Comparison of ENCODE assay signal across 6 mouse cellular contexts in genomic region chr1:63180575-63180974, GRCm38 (mm10). TPM values are rescaled to one million over a fixed set of nuclear protein-coding genes. Genes with fewer than 3 reads are reported as not detected.
A peak's percentile ranks its signal among the peaks of the same experiment; 100 is the strongest.
DNase-seq lines count a peak whose midpoint lies in the region; ATAC-seq lines count a peak whose summit lies in the region.
"Not testable (repeated sequence)": the region's sequence is repeated elsewhere in the genome, so short reads cannot be mapped to it uniquely, and the experiment has no call there.

No protein-coding gene starts in this region.

- H3K27ac ChIP-seq in embryonic facial prominence, embryonic 13.5 days, result 0 out of 2 replicates have a peak overlapping the region, but pooled peaks have one; percentile 22
- 0 out of 2 replicates have a peak overlapping the region, but pooled peaks have one; percentile 14 for H3K27ac ChIP-seq in limb, embryonic 10.5 days
- 0 out of 2 replicates have a peak overlapping the region, but pooled peaks have one; percentile 4 for H3K27ac ChIP-seq in liver, embryonic 15.5 days (replicated peaks)
- H3K27ac ChIP-seq in midbrain, embryonic 12.5 days (replicated peaks), result 0 out of 2 replicates have a peak overlapping the region, but pooled peaks have one; percentile 25

- H3K4me1 ChIP-seq in embryonic facial prominence, embryonic 13.5 days, result peaks cover 14% of the 10 kb centered on the region
- peaks cover 15% of the 10 kb centered on the region for H3K4me1 ChIP-seq in limb, embryonic 10.5 days
- H3K4me1 ChIP-seq in liver, embryonic 15.5 days (replicated peaks), result peaks cover 23% of the 10 kb centered on the region
- peaks cover 14% of the 10 kb centered on the region for H3K4me1 ChIP-seq in midbrain, embryonic 12.5 days

- not testable (repeated sequence) for H3K4me2 ChIP-seq in embryonic facial prominence, embryonic 13.5 days; liver, embryonic 15.5 days; midbrain, embryonic 12.5 days (replicated peaks)

- H3K9me3 ChIP-seq in embryonic facial prominence, embryonic 13.5 days; limb, embryonic 10.5 days (replicated peaks); liver, embryonic 15.5 days (replicated peaks); midbrain, embryonic 12.5 days: not testable (repeated sequence)

- H3K4me3 ChIP-seq in embryonic facial prominence, embryonic 13.5 days; limb, embryonic 10.5 days; liver, embryonic 15.5 days (replicated peaks); midbrain, embryonic 12.5 days: not testable (repeated sequence)

- ATAC-seq in embryonic facial prominence, embryonic 13.5 days (ENCODE audit: insufficient number of reproducible peaks, insufficient read depth, low FRiP score, low TSS enrichment, low read depth); liver, embryonic 15.5 days (ENCODE audit: insufficient read depth); midbrain, embryonic 12.5 days (ENCODE audit: low FRiP score, low read depth): not testable (repeated sequence)

- not testable (repeated sequence) for H3K27me3 ChIP-seq in embryonic facial prominence, embryonic 13.5 days; limb, embryonic 10.5 days (ENCODE audit: low read depth, poor library complexity, severe bottlenecking); liver, embryonic 15.5 days; midbrain, embryonic 12.5 days

- H3K36me3 ChIP-seq in embryonic facial prominence, embryonic 13.5 days, result peaks cover 31% of the 10 kb centered on the region
- peaks cover 50% of the 10 kb centered on the region for H3K36me3 ChIP-seq in limb, embryonic 10.5 days
- H3K36me3 ChIP-seq in liver, embryonic 15.5 days (replicated peaks), result peaks cover 33% of the 10 kb centered on the region
- H3K36me3 ChIP-seq in midbrain, embryonic 12.5 days, result peaks cover 24% of the 10 kb centered on the region

- DNase-seq in R1 (ENCODE audit: low read depth, low spot score), result peak; percentile 65
- DNase-seq in heart, adult 11 months, result peak; percentile 59
- peak; percentile 32 for DNase-seq in limb, embryonic 10.5 days (ENCODE audit: low spot score)

- WGBS in embryonic facial prominence, embryonic 13.5 days, result 57% methylated on average over 4 of the region's 4 CpGs
- 66% methylated on average over 4 of the region's 4 CpGs for WGBS in limb, embryonic 10.5 days
- WGBS in liver, embryonic 15.5 days (ENCODE audit: insufficient replicate concordance), result 62% methylated on average over 4 of the region's 4 CpGs
- 78% methylated on average over 4 of the region's 4 CpGs for WGBS in midbrain, embryonic 12.5 days

- not testable (repeated sequence) for H3K9ac ChIP-seq in embryonic facial prominence, embryonic 13.5 days; liver, embryonic 15.5 days; midbrain, embryonic 12.5 days (replicated peaks)

RNA-seq across cellular contexts. Expression of gene Ndufs1, which starts 3.9 kb away (rescaled TPM):
- 124 and 125 TPM in 2 replicates for polyA plus RNA-seq in embryonic facial prominence, embryonic 13.5 days (2015; fragmentation: Nextera tagmentation; extraction: Ambion mirVana)
- 151 and 163 TPM in 2 replicates for polyA plus RNA-seq in limb, embryonic 10.5 days (2016; fragmentation: Nextera tagmentation; extraction: Ambion mirVana)
- 94.0 and 100 TPM in 2 replicates for polyA plus RNA-seq in liver, embryonic 15.5 days (2015; fragmentation: Nextera tagmentation; extraction: Ambion mirVana)
- polyA plus RNA-seq in midbrain, embryonic 12.5 days (2016; fragmentation: Nextera tagmentation; extraction: Ambion mirVana), result 128 and 133 TPM in 2 replicates

RNA-seq across cellular contexts. Expression of gene Eef1b2, which starts 4.0 kb away (rescaled TPM):
- 645 and 705 TPM in 2 replicates for polyA plus RNA-seq in embryonic facial prominence, embryonic 13.5 days (2015; fragmentation: Nextera tagmentation; extraction: Ambion mirVana)
- polyA plus RNA-seq in limb, embryonic 10.5 days (2016; fragmentation: Nextera tagmentation; extraction: Ambion mirVana), result 676 and 742 TPM in 2 replicates
- 246 and 251 TPM in 2 replicates for polyA plus RNA-seq in liver, embryonic 15.5 days (2015; fragmentation: Nextera tagmentation; extraction: Ambion mirVana)
- polyA plus RNA-seq in midbrain, embryonic 12.5 days (2016; fragmentation: Nextera tagmentation; extraction: Ambion mirVana), result 359 and 380 TPM in 2 replicates

RNA-seq across cellular contexts. Expression of gene Gpr1, which starts 33.8 kb away (rescaled TPM):
- 0.14 TPM in 1 of 2 replicates, not detected in the other for polyA plus RNA-seq in embryonic facial prominence, embryonic 13.5 days (2015; fragmentation: Nextera tagmentation; extraction: Ambion mirVana)
- polyA plus RNA-seq in limb, embryonic 10.5 days (2016; fragmentation: Nextera tagmentation; extraction: Ambion mirVana), result 0.08 and 0.15 TPM in 2 replicates
- 0.08 and 0.12 TPM in 2 replicates for polyA plus RNA-seq in liver, embryonic 15.5 days (2015; fragmentation: Nextera tagmentation; extraction: Ambion mirVana)
- polyA plus RNA-seq in midbrain, embryonic 12.5 days (2016; fragmentation: Nextera tagmentation; extraction: Ambion mirVana), result 0.15 and 0.20 TPM in 2 replicates
